In genomic region chr9:107650225-107650624, GRCm38 (mm10) we compare ENCODE assay signal across 17 mouse cellular contexts. TPM values are rescaled to one million over a fixed set of nuclear protein-coding genes. Genes with fewer than 3 reads are reported as not detected.
DNase-seq lines count a peak whose midpoint lies in the region; ATAC-seq and TF ChIP-seq lines count a peak whose summit lies in the region.
"Had no signal": no experiment of that assay in that cellular context is flagged by ENCODE, and none has a peak within 500 bp of the region (broad histone marks: within the 10 kb centered on the region; RNA-seq: fewer than 3 reads in every experiment).

No protein-coding gene starts in this region.

- no peak for DNase-seq in liver, adult 2 months (ENCODE audit: extremely low read depth, low read depth, low spot score)
- DNase-seq in liver: no peak
- DNase-seq in spleen, adult 12 weeks (ENCODE audit: low spot score): no peak
- no peak for DNase-seq in spleen, postnatal 36 days (ENCODE audit: low spot score in 2 of 2)
- DNase-seq in thymus, adult 18-20 months: no peak
- DNase-seq: adrenal gland, postnatal 10 days; cerebellum, postnatal 36 days; right cerebral cortex, postnatal 25 days had no signal

- WGBS in liver, adult 2 months: 30% methylated on average over 7 of the region's 7 CpGs
- WGBS in forebrain, embryonic 13.5 days: 65% methylated on average over 7 of the region's 7 CpGs
- WGBS in hindbrain, embryonic 16.5 days: 57% methylated on average over 7 of the region's 7 CpGs
- WGBS in midbrain, embryonic 16.5 days: 64% methylated on average over 7 of the region's 7 CpGs

- H3K27ac ChIP-seq in liver, adult 2 months (replicated peaks; ENCODE audit: insufficient read depth, low read depth, low read length): peak overlapping the region; percentile 1
- H3K27ac ChIP-seq in forebrain, embryonic 13.5 days: peak overlapping the region; percentile 75
- peak overlapping the region; percentile 75 for H3K27ac ChIP-seq in hindbrain, embryonic 16.5 days (ENCODE audit: low read depth, low read length)
- peak overlapping the region; percentile 58 for H3K27ac ChIP-seq in midbrain, embryonic 16.5 days (ENCODE audit: low read length)

- H3K36me3 ChIP-seq in liver, adult 2 months (ENCODE audit: control insufficient read depth, insufficient read depth, low read length): peaks cover 24% of the 10 kb centered on the region
- H3K36me3 ChIP-seq in forebrain, embryonic 13.5 days (ENCODE audit: poor library complexity, severe bottlenecking): no peaks in the 10 kb centered on the region
- H3K36me3 ChIP-seq in hindbrain, embryonic 16.5 days (ENCODE audit: control insufficient read depth, insufficient read depth, low read length): no peaks in the 10 kb centered on the region
- H3K36me3 ChIP-seq in midbrain, embryonic 16.5 days (ENCODE audit: control insufficient read depth, insufficient read depth, low read length): no peaks in the 10 kb centered on the region

- no peaks in the 10 kb centered on the region for H3K9me3 ChIP-seq in forebrain, embryonic 13.5 days (replicated peaks)
- H3K9me3 ChIP-seq in hindbrain, embryonic 16.5 days (ENCODE audit: control insufficient read depth, low read length): no peaks in the 10 kb centered on the region
- H3K9me3 ChIP-seq in midbrain, embryonic 16.5 days (replicated peaks; ENCODE audit: control insufficient read depth, low read length, poor library complexity, severe bottlenecking): no peaks in the 10 kb centered on the region

- peak; percentile 19; the same call in 1 of the 2 replicates for ATAC-seq in forebrain, embryonic 13.5 days
- peak; percentile 49 for ATAC-seq in hindbrain, embryonic 16.5 days
- 0 out of 2 replicates have a peak, but pooled peaks have one; percentile 10 for ATAC-seq in midbrain, embryonic 16.5 days
- ATAC-seq: Patski had no signal

- no peak overlapping the region for H3K9ac ChIP-seq in liver, adult 2 months (ENCODE audit: low read depth, low read length)
- peak overlapping the region; percentile 26; the same call in 1 of the 2 replicates for H3K9ac ChIP-seq in forebrain, embryonic 13.5 days
- no peak overlapping the region for H3K9ac ChIP-seq in hindbrain, embryonic 16.5 days (ENCODE audit: low read depth, low read length)
- H3K9ac ChIP-seq in midbrain, embryonic 16.5 days (ENCODE audit: low read depth, low read length): no peak overlapping the region

- no peaks in the 10 kb centered on the region for H3K27me3 ChIP-seq in liver, adult 2 months (ENCODE audit: control insufficient read depth, insufficient read depth, low read length)
- H3K27me3 ChIP-seq in forebrain, embryonic 13.5 days: no peaks in the 10 kb centered on the region
- H3K27me3 ChIP-seq in hindbrain, embryonic 16.5 days (replicated peaks; ENCODE audit: control insufficient read depth, insufficient read depth, low read length): no peaks in the 10 kb centered on the region
- H3K27me3 ChIP-seq in midbrain, embryonic 16.5 days (ENCODE audit: control insufficient read depth, insufficient read depth, low read depth, low read length): no peaks in the 10 kb centered on the region
- H3K27me3 ChIP-seq: Patski had no signal

- H3K4me2 ChIP-seq in forebrain, embryonic 13.5 days: peak overlapping the region; percentile 14; the same call in 1 of the 2 replicates
- no peak overlapping the region for H3K4me2 ChIP-seq in hindbrain, embryonic 16.5 days (ENCODE audit: low read length)
- no peak overlapping the region for H3K4me2 ChIP-seq in midbrain, embryonic 16.5 days (ENCODE audit: low read length)
- H3K4me2 ChIP-seq: heart, embryonic 11.5 days; liver, embryonic 11.5 days had no signal

- H3K79me2 ChIP-seq in liver, adult 2 months (ENCODE audit: control insufficient read depth, insufficient read depth, low read length): no peaks in the 10 kb centered on the region

- H3K4me3 ChIP-seq in liver, adult 2 months (ENCODE audit: insufficient read depth, low read depth, low read length): no peak overlapping the region
- H3K4me3 ChIP-seq in forebrain, embryonic 13.5 days: no peak overlapping the region
- no peak overlapping the region for H3K4me3 ChIP-seq in hindbrain, embryonic 16.5 days (ENCODE audit: low read length)
- H3K4me3 ChIP-seq in midbrain, embryonic 16.5 days (ENCODE audit: low read depth, low read length): no peak overlapping the region

- TF ChIP-seq CTCF in liver, adult 2 months (IDR thresholded peaks at IDR 0.05; ENCODE audit: low read depth, low read length): no peak

- H3K4me1 ChIP-seq in liver, adult 2 months (ENCODE audit: control insufficient read depth, insufficient read depth, low read length): peaks cover 11% of the 10 kb centered on the region
- H3K4me1 ChIP-seq in forebrain, embryonic 13.5 days: peaks cover 29% of the 10 kb centered on the region
- peaks cover 10% of the 10 kb centered on the region for H3K4me1 ChIP-seq in hindbrain, embryonic 16.5 days (ENCODE audit: control insufficient read depth, insufficient read depth, low read depth, low read length)
- peaks cover 10% of the 10 kb centered on the region for H3K4me1 ChIP-seq in midbrain, embryonic 16.5 days (ENCODE audit: control insufficient read depth, insufficient read depth, low read length)

- TF ChIP-seq POLR2A in liver, adult 2 months (IDR thresholded peaks at IDR 0.05; ENCODE audit: extremely low read depth, insufficient read depth, low read length): no peak

RNA-seq across cellular contexts. Expression of gene Gnai2, which starts 15.1 kb away (rescaled TPM):
- total RNA-seq in liver, adult 2 months (2014; rRNA removed): 31.6 and 44.8 TPM in 2 replicates
- polyA plus RNA-seq in liver, adult 2 months (2012; rRNA removed): 117 and 122 TPM in 2 replicates
- polyA plus RNA-seq in forebrain, embryonic 13.5 days (2015; fragmentation: Nextera tagmentation; extraction: Ambion mirVana): 397 and 426 TPM in 2 replicates
- 302 and 317 TPM in 2 replicates for polyA plus RNA-seq in hindbrain, embryonic 16.5 days (2015; fragmentation: Nextera tagmentation; extraction: Ambion mirVana)
- polyA plus RNA-seq in midbrain, embryonic 16.5 days (2015; fragmentation: Nextera tagmentation; extraction: Ambion mirVana): 278 and 281 TPM in 2 replicates

RNA-seq across cellular contexts. Expression of gene Slc38a3, which starts 19.1 kb away (rescaled TPM):
- total RNA-seq in liver, adult 2 months (2014; rRNA removed): 982 and 1,378 TPM in 2 replicates
- 3,567 and 4,585 TPM in 2 replicates for polyA plus RNA-seq in liver, adult 2 months (2012; rRNA removed)
- 14.3 and 14.6 TPM in 2 replicates for polyA plus RNA-seq in forebrain, embryonic 13.5 days (2015; fragmentation: Nextera tagmentation; extraction: Ambion mirVana)
- 53.2 and 55.0 TPM in 2 replicates for polyA plus RNA-seq in hindbrain, embryonic 16.5 days (2015; fragmentation: Nextera tagmentation; extraction: Ambion mirVana)
- 31.1 and 34.0 TPM in 2 replicates for polyA plus RNA-seq in midbrain, embryonic 16.5 days (2015; fragmentation: Nextera tagmentation; extraction: Ambion mirVana)
- total RNA-seq: neutrophil, adult 5-6 weeks had no signal

RNA-seq across cellular contexts. Expression of gene Gnat1, which starts 29.3 kb away (rescaled TPM):
- 3.2 and 6.3 TPM in 2 replicates for total RNA-seq in liver, adult 2 months (2014; rRNA removed)
- polyA plus RNA-seq in liver, adult 2 months (2012; rRNA removed): 5.5 and 7.1 TPM in 2 replicates
- 1.3 and 1.8 TPM in 2 replicates for polyA plus RNA-seq in forebrain, embryonic 13.5 days (2015; fragmentation: Nextera tagmentation; extraction: Ambion mirVana)
- polyA plus RNA-seq in hindbrain, embryonic 16.5 days (2015; fragmentation: Nextera tagmentation; extraction: Ambion mirVana): 1.3 and 2.7 TPM in 2 replicates
- 1.6 and 2.2 TPM in 2 replicates for polyA plus RNA-seq in midbrain, embryonic 16.5 days (2015; fragmentation: Nextera tagmentation; extraction: Ambion mirVana)
- total RNA-seq: CH12.LX; gastrocnemius, adult 8-10 months; neutrophil, adult 5-6 weeks had no signal

RNA-seq across cellular contexts. Expression of gene Sema3b, which starts 41.2 kb away (rescaled TPM):
- total RNA-seq in liver, adult 2 months (2014; rRNA removed): 0.13 and 0.37 TPM in 2 replicates
- polyA plus RNA-seq in liver, adult 2 months (2012; rRNA removed): 0.68 and 0.83 TPM in 2 replicates
- polyA plus RNA-seq in forebrain, embryonic 13.5 days (2015; fragmentation: Nextera tagmentation; extraction: Ambion mirVana): 1.8 and 2.0 TPM in 2 replicates
- 5.6 and 7.0 TPM in 2 replicates for polyA plus RNA-seq in hindbrain, embryonic 16.5 days (2015; fragmentation: Nextera tagmentation; extraction: Ambion mirVana)
- 3.7 and 3.9 TPM in 2 replicates for polyA plus RNA-seq in midbrain, embryonic 16.5 days (2015; fragmentation: Nextera tagmentation; extraction: Ambion mirVana)

Comparison
In these comparisons a context has a peak if more than half of its experiments do, and no peak if none do; other contexts are left out.
1. H3K27ac ChIP-seq: peak in every context shown above with its lines; median percentile 75 in forebrain, embryonic 13.5 days; 75 in hindbrain, embryonic 16.5 days; 58 in midbrain, embryonic 16.5 days; 1 in liver, adult 2 months.
2. RNA of gene Slc38a3, which starts 19.1 kb away (polyA plus RNA-seq): 3,567 to 4,585 TPM in liver, adult 2 months; 53.2 to 55.0 TPM in hindbrain, embryonic 16.5 days, 31.1 to 34.0 TPM in midbrain, embryonic 16.5 days and 14.3 to 14.6 TPM in forebrain, embryonic 13.5 days; every median in the first group is over 10 times any median in the second.
3. Peak in every context shown above with its lines, with median percentiles within 50 percentile points of each other: ATAC-seq.